Comparison of ENCODE assay signal across 30 mouse cellular contexts in the genomic region with DNA sequence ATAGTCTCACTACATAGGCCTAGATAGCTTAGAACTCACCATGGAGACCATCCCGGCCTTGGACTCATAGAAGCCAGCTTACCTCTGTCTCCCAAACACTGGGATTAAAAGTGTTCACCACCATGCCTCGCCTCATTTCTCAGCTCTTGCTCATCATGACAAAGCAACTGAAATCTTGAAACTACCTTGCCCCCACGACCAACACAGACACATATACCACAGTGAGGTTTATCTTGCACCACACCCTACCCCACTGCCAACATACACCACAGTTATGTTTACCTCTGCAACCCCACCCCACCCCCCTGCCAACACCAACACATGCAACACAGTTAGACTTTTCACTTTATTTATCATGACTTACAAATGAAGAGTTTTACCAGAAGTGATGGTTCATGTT. TPM values are rescaled to one million over a fixed set of nuclear protein-coding genes. Genes with fewer than 3 reads are reported as not detected.
DNase-seq lines count a peak whose midpoint lies in the region; ATAC-seq lines count a peak whose summit lies in the region.
"Had no signal": no experiment of that assay in that cellular context is flagged by ENCODE, and none has a peak within 500 bp of the region (broad histone marks: within the 10 kb centered on the region; RNA-seq: fewer than 3 reads in every experiment).

No protein-coding gene starts in this region.

- no peaks in the 10 kb centered on the region for H3K36me3 ChIP-seq in heart, embryonic 10.5 days
- no peaks in the 10 kb centered on the region for H3K36me3 ChIP-seq in midbrain, embryonic 16.5 days (ENCODE audit: control insufficient read depth, insufficient read depth, low read length)
- H3K36me3 ChIP-seq: embryonic facial prominence, embryonic 13.5 days; embryonic facial prominence, embryonic 15.5 days; forebrain, embryonic 10.5 days; forebrain, embryonic 12.5 days had no signal

- H3K27me3 ChIP-seq in heart, embryonic 10.5 days (ENCODE audit: insufficient read depth, poor library complexity, severe bottlenecking) = no peaks in the 10 kb centered on the region
- no peaks in the 10 kb centered on the region for H3K27me3 ChIP-seq in midbrain, embryonic 16.5 days (ENCODE audit: control insufficient read depth, insufficient read depth, low read depth, low read length)
- H3K27me3 ChIP-seq: embryonic facial prominence, embryonic 13.5 days; embryonic facial prominence, embryonic 15.5 days; forebrain, embryonic 12.5 days had no signal

- peak; percentile 54 for DNase-seq in heart, embryonic 10.5 days (ENCODE audit: low spot score)
- no peak for DNase-seq in heart, postnatal 14 days
- peak; percentile 38 for DNase-seq in c-Kit-positive CD71-positive TER-119-negative erythroid progenitor cells, embryonic 14.5 days (ENCODE audit: low read depth)
- no peak for DNase-seq in frontal cortex, postnatal 10 days (ENCODE audit: low spot score in 2 of 2)
- DNase-seq in cerebellum, adult 8-10 months = no peak
- DNase-seq: adrenal gland, adult 2 months; adrenal gland, postnatal 10 days; adrenal gland, postnatal 25 days; cerebellum, adult 11-12 months; cerebellum, adult 2 months; cerebellum, adult 9-11 months; cerebellum, postnatal 14 days; cerebellum, postnatal 36 days; embryo, embryonic 11 days had no signal

- no peak overlapping the region for H3K27ac ChIP-seq in heart, embryonic 10.5 days
- H3K27ac ChIP-seq in midbrain, embryonic 16.5 days (ENCODE audit: low read length) = no peak overlapping the region
- H3K27ac ChIP-seq: embryonic facial prominence, embryonic 13.5 days; embryonic facial prominence, embryonic 15.5 days; forebrain, embryonic 10.5 days; forebrain, embryonic 12.5 days had no signal

- no peaks in the 10 kb centered on the region for H3K9me3 ChIP-seq in heart, embryonic 10.5 days
- H3K9me3 ChIP-seq in midbrain, embryonic 16.5 days (replicated peaks; ENCODE audit: control insufficient read depth, low read length, poor library complexity, severe bottlenecking) = no peaks in the 10 kb centered on the region
- H3K9me3 ChIP-seq: embryonic facial prominence, embryonic 13.5 days; embryonic facial prominence, embryonic 15.5 days; forebrain, embryonic 10.5 days; forebrain, embryonic 12.5 days had no signal

- H3K4me1 ChIP-seq in heart, embryonic 10.5 days = no peaks in the 10 kb centered on the region
- H3K4me1 ChIP-seq in midbrain, embryonic 16.5 days (ENCODE audit: control insufficient read depth, insufficient read depth, low read length) = no peaks in the 10 kb centered on the region
- H3K4me1 ChIP-seq: embryonic facial prominence, embryonic 13.5 days; embryonic facial prominence, embryonic 15.5 days; forebrain, embryonic 10.5 days; forebrain, embryonic 12.5 days had no signal

- no peak overlapping the region for H3K9ac ChIP-seq in midbrain, embryonic 16.5 days (ENCODE audit: low read depth, low read length)
- H3K9ac ChIP-seq: embryonic facial prominence, embryonic 13.5 days; embryonic facial prominence, embryonic 15.5 days; forebrain, embryonic 12.5 days had no signal

- WGBS in heart, embryonic 10.5 days = 73% methylated on average over 3 of the region's 3 CpGs
- 78% methylated on average over 3 of the region's 3 CpGs for WGBS in midbrain, embryonic 16.5 days

- intact Hi-C loops in heart, postnatal 14 days (cut with DNase I) = no loop called here

- no peak overlapping the region for H3K4me3 ChIP-seq in heart, embryonic 10.5 days
- H3K4me3 ChIP-seq in midbrain, embryonic 16.5 days (ENCODE audit: low read depth, low read length) = no peak overlapping the region
- H3K4me3 ChIP-seq: embryonic facial prominence, embryonic 13.5 days; embryonic facial prominence, embryonic 15.5 days; erythroblast, embryonic 14.5 days; forebrain, embryonic 10.5 days; forebrain, embryonic 12.5 days had no signal

- no peak overlapping the region for H3K4me2 ChIP-seq in midbrain, embryonic 16.5 days (ENCODE audit: low read length)
- H3K4me2 ChIP-seq: embryonic facial prominence, embryonic 13.5 days; embryonic facial prominence, embryonic 15.5 days; forebrain, embryonic 12.5 days had no signal

- ATAC-seq in megakaryocyte progenitor cell, adult 5-6 weeks (replicated peaks; ENCODE audit: poor library complexity) = peak; percentile 57
- no peak for ATAC-seq in midbrain, embryonic 16.5 days
- ATAC-seq: forebrain, embryonic 14.5 days; forebrain, embryonic 16.5 days had no signal

RNA-seq across cellular contexts. Expression of a gene that starts 8.4 kb away (rescaled TPM):
- polyA plus RNA-seq in heart, embryonic 10.5 days (2016; fragmentation: Nextera tagmentation; extraction: Ambion mirVana) = 12.3 and 12.4 TPM in 2 replicates
- total RNA-seq in heart, postnatal 14 days (2021) = 1 to 10 TPM; 1.1 TPM
- total RNA-seq in megakaryocyte progenitor cell, adult 5-6 weeks (2015) = 0.17 TPM in 1 of 2 replicates, not detected in the other
- 0.04 TPM in 1 of 2 replicates, not detected in the other for total RNA-seq in megakaryocyte progenitor cell, adult 5-6 weeks (2017)
- polyA plus RNA-seq in midbrain, embryonic 16.5 days (2015; fragmentation: Nextera tagmentation; extraction: Ambion mirVana) = 0.25 and 0.43 TPM in 2 replicates
- total RNA-seq: common myeloid progenitor, adult 5-6 weeks; MEL had no signal
- polyA plus RNA-seq: erythroblast, embryonic 14.5 days had no signal

RNA-seq across cellular contexts. Expression of a gene that starts 34.1 kb away (rescaled TPM):
- polyA plus RNA-seq in heart, embryonic 10.5 days (2016; fragmentation: Nextera tagmentation; extraction: Ambion mirVana) = not detected in 2 replicates
- not detected for total RNA-seq in heart, postnatal 14 days (2021)
- not detected in 2 replicates for total RNA-seq in megakaryocyte progenitor cell, adult 5-6 weeks (2015)
- not detected in 2 replicates for total RNA-seq in megakaryocyte progenitor cell, adult 5-6 weeks (2017)
- polyA plus RNA-seq in midbrain, embryonic 16.5 days (2015; fragmentation: Nextera tagmentation; extraction: Ambion mirVana) = not detected in 2 replicates
- total RNA-seq: adrenal gland, adult 2 months; adrenal gland, postnatal 10 days; adrenal gland, postnatal 25 days; adrenal gland, postnatal 4 days; common myeloid progenitor, adult 5-6 weeks; ES-E14; MEL had no signal
- polyA plus RNA-seq: adrenal gland, adult 2 months; brain, embryonic 14.5 days; C2C12; cerebellum, adult 2 months; embryonic facial prominence, embryonic 11.5 days; embryonic facial prominence, embryonic 13.5 days; embryonic facial prominence, embryonic 15.5 days; erythroblast, embryonic 14.5 days; forebrain, embryonic 10.5 days; forebrain, embryonic 12.5 days; forebrain, embryonic 14.5 days; forebrain, embryonic 16.5 days had no signal

RNA-seq across cellular contexts. Expression of a gene that starts 34.8 kb away (rescaled TPM):
- not detected in 2 replicates for polyA plus RNA-seq in heart, embryonic 10.5 days (2016; fragmentation: Nextera tagmentation; extraction: Ambion mirVana)
- total RNA-seq in heart, postnatal 14 days (2021) = not detected
- total RNA-seq in megakaryocyte progenitor cell, adult 5-6 weeks (2015) = not detected in 2 replicates
- 0.21 TPM in 1 of 2 replicates, not detected in the other for total RNA-seq in megakaryocyte progenitor cell, adult 5-6 weeks (2017)
- polyA plus RNA-seq in midbrain, embryonic 16.5 days (2015; fragmentation: Nextera tagmentation; extraction: Ambion mirVana) = 0.22 TPM in 1 of 2 replicates, not detected in the other
- total RNA-seq: common myeloid progenitor, adult 5-6 weeks; ES-E14; MEL had no signal
- polyA plus RNA-seq: C2C12; embryonic facial prominence, embryonic 11.5 days; embryonic facial prominence, embryonic 13.5 days; erythroblast, embryonic 14.5 days; forebrain, embryonic 10.5 days; forebrain, embryonic 12.5 days; forebrain, embryonic 14.5 days; forebrain, embryonic 16.5 days had no signal

RNA-seq across cellular contexts. Expression of a gene that starts 52.3 kb away (rescaled TPM):
- 0.14 TPM in 1 of 2 replicates, not detected in the other for polyA plus RNA-seq in heart, embryonic 10.5 days (2016; fragmentation: Nextera tagmentation; extraction: Ambion mirVana)
- total RNA-seq in heart, postnatal 14 days (2021) = not detected
- not detected in 2 replicates for total RNA-seq in megakaryocyte progenitor cell, adult 5-6 weeks (2015)
- not detected in 2 replicates for total RNA-seq in megakaryocyte progenitor cell, adult 5-6 weeks (2017)
- not detected in 2 replicates for polyA plus RNA-seq in midbrain, embryonic 16.5 days (2015; fragmentation: Nextera tagmentation; extraction: Ambion mirVana)
- total RNA-seq: adrenal gland, adult 2 months; adrenal gland, postnatal 10 days; adrenal gland, postnatal 25 days; adrenal gland, postnatal 4 days; common myeloid progenitor, adult 5-6 weeks; ES-E14; MEL had no signal
- polyA plus RNA-seq: adrenal gland, adult 2 months; C2C12; cerebellum, adult 2 months; embryonic facial prominence, embryonic 11.5 days; erythroblast, embryonic 14.5 days; forebrain, embryonic 10.5 days; forebrain, embryonic 12.5 days; forebrain, embryonic 14.5 days; forebrain, embryonic 16.5 days had no signal

Comparison
In these comparisons a context has a peak if more than half of its experiments do, and no peak if none do; other contexts are left out.
1. DNase-seq: peak in heart, embryonic 10.5 days (single experiment) and c-Kit-positive CD71-positive TER-119-negative erythroid progenitor cells, embryonic 14.5 days (single experiment); none in heart, postnatal 14 days (0 of 2), frontal cortex, postnatal 10 days (0 of 2) and cerebellum, adult 8-10 months (single experiment).